Mouse (Mus musculus) neural tube, embryonic 14.5 days (tissue): ENCODE data around the gene Cd27. TPM values are rescaled to one million over a fixed set of nuclear protein-coding genes. Genes with fewer than 3 reads are reported as not detected.

Source experiments
- ATAC-seq: fragments of 200-750 bp; cut with Nextera tagmentation; 2 replicates; pipeline ENCODE4 v1.8.0; 2017; ENCODE audit warnings: low read depth, mild to moderate bottlenecking, moderate TSS enrichment, moderate library complexity
- H3K27ac ChIP-seq: fragments of 300-500 bp; sonication (generic); 2 replicates; pipeline ENCODE4 v1.5.1; 2014; ENCODE audit warnings: low read depth, mild to moderate bottlenecking, control low read depth, low read length, moderate library complexity, mixed read lengths
- H3K27me3 ChIP-seq: fragments of 300-500 bp; sonication (generic); 2 replicates; pipeline ENCODE4 v1.6.1; 2014; ENCODE audit warnings: low read length; ENCODE audit not compliant: control insufficient read depth, insufficient read depth
- H3K36me3 ChIP-seq: fragments of 300-500 bp; sonication (generic); 2 replicates; pipeline ENCODE4 v1.6.1; 2014; ENCODE audit warnings: low read length, mixed read lengths; ENCODE audit not compliant: control insufficient read depth, insufficient read depth
- H3K4me1 ChIP-seq: fragments of 300-500 bp; sonication (generic); 2 replicates; pipeline ENCODE4 v1.6.1; 2014; ENCODE audit warnings: low read length; ENCODE audit not compliant: control insufficient read depth, insufficient read depth
- H3K4me2 ChIP-seq: fragments of 300-500 bp; sonication (generic); 2 replicates; pipeline ENCODE4 v1.6.1; 2014; ENCODE audit warnings: mild to moderate bottlenecking, low read depth, low read length, control low read depth
- H3K4me3 ChIP-seq: fragments of 300-500 bp; sonication (generic); 2 replicates; pipeline ENCODE4 v1.5.1; 2014; ENCODE audit warnings: low read depth, low read length, control low read depth, mixed read lengths
- H3K9ac ChIP-seq: fragments of 300-500 bp; sonication (generic); replicated peaks from 2 replicates; pipeline ENCODE4 v1.6.1; 2014; ENCODE audit warnings: low read depth, mild to moderate bottlenecking, control low read depth, low read length, mixed read lengths
- H3K9me3 ChIP-seq: fragments of 300-500 bp; sonication (generic); 2 replicates; pipeline ENCODE4 v1.6.1; 2016; ENCODE audit warnings: low read length; ENCODE audit not compliant: control insufficient read depth
- WGBS: fragments of 180-500 bp; shearing (Covaris S2); extraction: QIAGEN DNeasy Blood & Tissue Kit; methylation state at CpG from one replicate; pipeline ENCODE4 v1.1.7; 2014; 5-methylcytosine and 5-hydroxymethylcytosine counted together
- polyA plus RNA-seq: library from polyadenylated mRNA; unstranded; fragments of >200 nt; fragmentation: Nextera tagmentation; extraction: Ambion mirVana; gene quantifications from 2 replicates; pipeline ENCODE4 v1.2.1, GENCODE M21; 2014

The Cd27 gene
- polyA plus RNA-seq, 1 experiment from 2014 or later: 2.5 TPM

DNA sequence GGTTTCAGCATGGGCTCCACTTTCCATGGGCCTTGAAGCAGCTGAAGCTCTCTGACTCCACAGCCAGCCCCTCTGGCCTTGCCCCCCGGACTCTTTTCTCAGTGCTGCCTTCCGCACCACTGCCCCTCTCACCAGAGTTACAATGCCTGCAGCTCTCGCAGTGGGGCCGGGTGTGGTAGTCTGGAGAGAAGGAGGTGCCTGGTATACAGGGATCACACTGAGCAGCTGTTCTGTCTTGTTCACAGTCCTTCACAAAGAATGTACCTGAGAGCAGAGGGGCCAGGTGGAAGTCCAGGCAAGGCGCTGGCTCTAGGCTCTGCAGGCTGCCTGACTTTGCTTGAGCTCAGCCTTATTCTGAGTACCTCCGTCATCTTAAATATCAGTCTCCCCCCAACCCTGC, 469 bp downstream of the Cd27 start:
- Histone ChIP-seq H3K27ac (no peak overlapping the region), H3K4me3 (no peak overlapping the region), H3K9me3 (no peaks in the 10 kb centered on the region), H3K27me3 (no peaks in the 10 kb centered on the region), H3K36me3 (no peaks in the 10 kb centered on the region), H3K4me2 (no peak overlapping the region), H3K9ac (no peak overlapping the region), H3K4me1 (peaks cover 5% of the 10 kb centered on the region)
- WGBS: 56% methylated on average over 6 of the region's 6 CpGs
- no peak for ATAC-seq

DNA sequence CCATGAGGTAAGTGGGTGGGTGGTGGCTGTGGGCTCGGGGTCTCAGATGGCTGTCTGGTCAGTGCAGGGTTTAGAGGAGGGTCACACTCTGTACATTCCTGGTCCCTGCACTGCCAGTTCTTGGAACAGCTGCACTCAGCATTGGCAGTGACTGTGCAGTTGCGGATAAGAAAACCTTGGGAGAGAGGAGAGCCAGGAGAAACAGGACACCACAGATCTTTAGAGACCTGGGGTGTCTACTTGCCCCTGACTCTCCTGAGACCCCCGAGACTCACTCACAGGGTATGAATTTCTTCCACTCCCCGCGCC, 2.3 kb downstream of the Cd27 start:
- H3K9ac ChIP-seq: no peak overlapping the region
- no peak for ATAC-seq
- WGBS: 78% methylated on average over 5 of the region's 5 CpGs

DNA sequence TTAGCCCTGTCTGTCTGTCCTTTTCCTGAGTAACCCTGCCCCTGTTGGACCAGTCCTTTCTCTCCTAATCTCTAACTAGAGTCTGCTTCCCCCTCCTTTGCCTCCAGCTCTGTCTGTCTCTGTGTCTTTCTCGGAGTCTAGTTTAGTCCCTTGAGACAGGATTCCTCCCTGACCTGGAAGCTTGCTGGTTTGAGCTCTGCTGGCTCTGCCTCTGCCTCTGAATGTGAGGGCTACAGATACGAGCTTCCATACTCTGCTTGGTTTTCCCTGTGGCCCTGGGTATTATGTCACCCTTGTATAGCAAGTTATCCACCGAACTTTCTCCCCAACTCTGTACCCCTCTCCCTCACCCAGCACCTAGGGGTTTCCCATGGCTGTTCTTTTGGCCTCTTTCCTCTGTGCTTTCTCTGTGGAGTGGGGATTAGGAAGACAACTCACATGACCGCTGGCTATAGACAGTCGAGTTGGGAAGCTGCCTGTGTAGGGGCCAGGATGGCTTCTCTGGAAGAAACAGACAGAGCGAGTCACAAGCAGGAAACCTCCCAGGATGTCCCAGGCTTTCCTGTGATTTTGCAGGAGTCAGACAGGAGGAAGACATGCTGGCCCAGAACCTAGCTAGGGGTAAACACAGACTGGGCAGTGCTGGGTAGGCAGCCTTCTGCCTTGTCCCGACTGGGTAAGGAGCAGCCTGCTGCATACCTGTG, 2.8 kb downstream of the Cd27 start:
- no peak for ATAC-seq
- H3K27me3 ChIP-seq: no peaks in the 10 kb centered on the region
- H3K27ac ChIP-seq: no peak overlapping the region
- H3K4me1 ChIP-seq: peaks cover 12% of the 10 kb centered on the region
- no peaks in the 10 kb centered on the region for H3K9me3 ChIP-seq
- no peak overlapping the region for H3K4me2 ChIP-seq
- no peak overlapping the region for H3K9ac ChIP-seq
- no peak overlapping the region for H3K4me3 ChIP-seq
- 78% methylated on average over 7 of the region's 7 CpGs for WGBS
- no peaks in the 10 kb centered on the region for H3K36me3 ChIP-seq

More for the DNA sequence above, 2.3 kb downstream of the Cd27 start:
- Histone ChIP-seq H3K4me3 (no peak overlapping the region), H3K27ac (no peak overlapping the region), H3K4me2 (no peak overlapping the region), H3K27me3 (no peaks in the 10 kb centered on the region), H3K9me3 (no peaks in the 10 kb centered on the region), H3K4me1 (peaks cover 12% of the 10 kb centered on the region), H3K36me3 (no peaks in the 10 kb centered on the region)

DNA sequence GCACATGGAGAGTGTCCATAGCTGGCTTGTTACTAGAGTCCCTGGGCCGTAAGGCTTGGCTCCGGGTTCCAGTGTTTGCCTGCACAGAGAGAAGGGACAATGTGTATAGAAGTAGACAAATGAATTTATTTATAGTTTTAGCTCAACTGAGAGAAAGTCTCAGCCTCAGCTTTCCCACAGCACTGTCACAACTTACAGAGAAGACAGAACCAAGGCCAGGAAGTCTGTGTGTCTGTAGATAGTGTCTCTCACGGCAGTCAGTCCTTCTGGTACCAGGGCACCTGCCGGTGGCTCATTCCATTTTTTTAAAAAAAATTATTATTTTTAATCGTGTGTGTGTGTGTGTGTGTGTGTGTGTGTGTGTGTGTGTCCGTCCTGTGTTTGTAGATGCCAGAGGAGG, 4.3 kb downstream of the Cd27 start:
- Histone ChIP-seq H3K4me3 (no peak overlapping the region), H3K27me3 (no peaks in the 10 kb centered on the region), H3K27ac (no peak overlapping the region), H3K9ac (no peak overlapping the region), H3K9me3 (no peaks in the 10 kb centered on the region), H3K4me2 (no peak overlapping the region), H3K36me3 (no peaks in the 10 kb centered on the region), H3K4me1 (peaks cover 12% of the 10 kb centered on the region)
- WGBS: 81% methylated on average over 6 of the region's 6 CpGs
- ATAC-seq: no peak

DNA sequence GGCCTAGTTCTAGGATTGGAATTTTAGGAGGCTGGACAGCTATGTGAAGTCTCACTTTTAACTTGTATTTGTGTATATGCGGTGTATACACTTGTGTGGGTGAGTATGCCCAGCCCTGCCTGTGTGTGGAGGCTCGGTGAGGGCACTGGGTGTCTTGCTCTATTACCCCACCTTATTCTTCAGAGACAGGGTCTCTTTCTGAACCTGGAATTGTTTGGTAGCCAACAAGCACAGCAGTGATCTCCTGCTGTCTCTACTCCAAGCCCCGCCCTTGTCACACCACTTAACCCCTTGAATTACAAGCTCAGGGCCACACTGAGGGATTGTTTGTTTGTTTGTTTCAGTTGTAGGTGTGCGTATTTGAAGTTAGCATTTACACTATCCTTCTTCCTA, 4.8 kb downstream of the Cd27 start:
- Histone ChIP-seq H3K27ac (no peak overlapping the region), H3K9ac (peak overlapping the region; percentile 61; the same call in 1 of the 2 replicates), H3K36me3 (no peaks in the 10 kb centered on the region), H3K4me2 (peak overlapping the region; percentile 85), H3K27me3 (no peaks in the 10 kb centered on the region), H3K4me1 (peaks cover 12% of the 10 kb centered on the region), H3K4me3 (peak overlapping the region; percentile 34), H3K9me3 (no peaks in the 10 kb centered on the region)
- no peak; the same call in 1 of the 2 replicates for ATAC-seq
- WGBS: 52% methylated on average over 4 of the region's 4 CpGs

DNA sequence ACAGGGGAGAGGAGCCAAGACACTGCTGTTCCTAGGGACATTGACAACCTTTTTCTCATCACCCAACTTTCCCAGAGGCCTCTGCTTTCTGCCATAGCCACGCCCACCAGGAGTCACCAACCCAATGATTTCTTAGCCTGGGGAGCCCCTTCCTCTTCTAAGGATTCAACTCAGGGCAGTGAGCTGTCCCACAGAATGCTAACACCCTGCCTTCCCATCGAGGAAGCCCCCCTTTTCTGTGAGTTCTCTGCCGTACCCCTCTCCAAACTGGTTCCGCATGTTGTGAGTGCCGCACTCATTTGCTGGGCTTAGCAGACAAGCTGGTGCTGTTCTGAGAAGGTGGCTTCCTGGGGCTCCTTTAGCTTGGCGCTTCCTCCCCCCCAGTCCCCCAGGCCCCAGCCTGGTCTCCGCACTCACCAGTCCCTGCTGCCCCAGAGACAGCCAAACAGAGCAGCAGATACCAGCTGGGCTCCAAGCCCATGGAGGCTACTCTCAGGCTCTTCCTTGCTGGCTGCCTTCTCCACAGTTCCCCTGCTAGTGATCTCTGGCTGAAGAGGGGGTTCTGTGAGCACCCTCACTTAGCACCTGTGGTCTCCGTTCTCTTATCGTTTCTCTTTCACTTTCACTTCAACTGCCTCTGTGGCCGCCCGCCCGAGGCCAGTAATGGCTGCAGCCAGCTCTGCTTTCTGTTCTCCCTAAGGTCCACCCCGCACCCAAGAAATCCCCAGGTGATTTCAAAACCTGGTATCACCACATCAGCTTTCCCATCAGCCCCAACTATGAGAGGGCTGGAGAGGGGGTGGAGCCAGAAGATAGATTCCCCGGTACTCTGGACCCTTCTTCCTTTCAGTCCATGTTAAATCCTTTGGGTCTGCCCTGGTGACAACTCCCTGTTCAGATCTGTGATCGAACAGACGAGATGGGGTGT, 5.4 kb downstream of the Cd27 start, which contains the start of gene Tapbpl:
Gene Tapbpl (minus strand): TSS at position 744 of the 928 bp plus-strand sequence.
- H3K27me3 ChIP-seq: no peaks in the 10 kb centered on the region
- H3K36me3 ChIP-seq: no peaks in the 10 kb centered on the region
- no peaks in the 10 kb centered on the region for H3K9me3 ChIP-seq
- H3K4me1 ChIP-seq: peaks cover 12% of the 10 kb centered on the region
- WGBS: 11% methylated on average over 16 of the region's 16 CpGs
- H3K9ac ChIP-seq: peak within 1 kb of the TSS; percentile 61
- peak; percentile 83 for ATAC-seq
- peak within 1 kb of the TSS; percentile 52 for H3K27ac ChIP-seq
- H3K4me2 ChIP-seq: peak within 1 kb of the TSS; percentile 85
- H3K4me3 ChIP-seq: peak within 1 kb of the TSS; percentile 34

DNA sequence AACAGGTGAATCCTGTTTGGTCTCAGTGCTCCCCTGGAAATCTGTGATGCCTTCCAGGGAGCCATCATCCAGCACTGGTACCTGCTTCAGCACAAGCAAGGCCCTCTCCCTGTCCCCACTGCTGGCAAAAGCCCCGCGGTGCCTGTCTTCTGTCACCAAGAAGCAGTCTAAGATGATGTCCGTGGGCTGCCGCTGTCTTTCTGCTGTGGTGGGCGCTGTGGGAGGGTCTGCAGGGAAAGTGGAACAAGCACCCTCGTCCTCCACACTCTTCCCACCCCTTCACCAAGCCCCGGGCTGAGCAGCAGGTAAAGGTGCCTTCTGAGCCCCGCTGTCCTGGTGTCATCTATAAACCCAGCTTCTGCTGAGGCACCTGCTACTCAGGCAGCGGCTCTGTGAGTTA, 6.2 kb downstream of the Cd27 start:
- Histone ChIP-seq H3K4me3 (no peak overlapping the region), H3K9me3 (no peaks in the 10 kb centered on the region), H3K9ac (no peak overlapping the region; the same call in none of the 2 replicates), H3K27ac (peak overlapping the region; percentile 48; the same call in 1 of the 2 replicates), H3K36me3 (no peaks in the 10 kb centered on the region), H3K27me3 (no peaks in the 10 kb centered on the region), H3K4me1 (peaks cover 12% of the 10 kb centered on the region), H3K4me2 (peak overlapping the region; percentile 85)
- 76% methylated on average over 9 of the region's 9 CpGs for WGBS
- peak; percentile 9; the same call in 1 of the 2 replicates for ATAC-seq

DNA sequence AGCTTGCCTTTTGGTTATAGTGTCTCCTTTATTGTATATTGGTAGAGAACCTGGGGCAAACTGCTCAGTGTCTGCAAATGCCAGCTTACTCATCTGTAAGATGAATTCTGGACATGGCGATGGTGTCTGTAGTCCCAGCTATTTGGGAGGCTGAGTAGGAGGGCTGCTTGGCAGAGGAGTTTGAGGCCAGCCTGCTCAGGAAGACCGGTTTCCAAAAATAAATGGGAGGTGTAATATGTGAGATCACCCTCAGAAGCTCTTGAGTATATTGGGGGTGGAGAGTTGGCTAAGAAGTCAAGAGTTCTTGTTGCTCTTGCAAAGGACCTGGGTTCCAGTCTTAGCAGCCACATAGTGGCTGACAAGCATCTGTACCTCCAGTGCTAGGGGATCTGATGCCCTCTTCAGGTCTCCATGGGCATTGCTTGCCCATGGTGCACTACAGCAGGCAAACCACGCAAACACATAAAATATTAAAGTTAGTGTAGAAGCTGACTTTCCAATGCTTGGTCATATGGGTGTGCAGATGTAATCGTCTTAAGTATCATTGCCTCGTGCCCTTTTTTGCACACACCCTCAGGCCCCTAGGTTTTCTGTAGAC, 11.2 kb downstream of the Cd27 start:
- H3K4me2 ChIP-seq: no peak overlapping the region
- ATAC-seq: no peak
- H3K4me1 ChIP-seq: 0 out of 2 replicates have a peak, but pooled peaks cover 2% of the 10 kb centered on the region
- no peak overlapping the region for H3K9ac ChIP-seq
- H3K36me3 ChIP-seq: no peaks in the 10 kb centered on the region
- WGBS: 91% methylated on average over 5 of the region's 5 CpGs
- no peak overlapping the region for H3K4me3 ChIP-seq
- no peaks in the 10 kb centered on the region for H3K9me3 ChIP-seq
- H3K27ac ChIP-seq: no peak overlapping the region
- no peaks in the 10 kb centered on the region for H3K27me3 ChIP-seq
